Mouse (Mus musculus) T-helper 1 cell (primary cell): ENCODE results near the gene Zbtb32.

Experiments
- in situ Hi-C: fragments of 300-600 bp; cut with MboI, MseI; formaldehyde crosslinking; loops from one replicate; pipeline ENCODE4 v1.15.1; 2025; ENCODE audit warnings: high pct_unique_total_duplicates

Zbtb32 gene

DNA sequence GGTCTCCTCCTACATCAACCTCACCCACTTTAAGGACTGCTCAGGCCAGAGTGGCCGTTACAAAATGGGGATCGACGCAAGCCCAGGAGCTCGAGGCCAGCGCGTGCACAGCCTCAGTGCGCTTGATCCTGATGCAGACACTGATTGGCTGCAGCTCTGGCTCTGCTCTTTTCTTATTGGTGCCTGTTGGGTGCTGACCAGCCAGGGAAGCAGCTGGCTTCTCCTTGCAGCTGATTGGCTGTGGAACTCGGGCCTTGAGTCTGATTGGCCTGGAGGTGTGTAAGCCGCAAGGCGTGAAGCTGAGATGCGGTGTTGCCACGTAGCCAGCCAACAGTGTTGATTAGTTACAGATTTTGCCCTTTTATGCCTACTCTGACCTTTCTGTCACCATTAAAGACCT lies at the start of gene Zbtb32:
Gene Zbtb32 (minus strand): TSS at position 124 of the 400 bp plus-strand sequence.
- in situ Hi-C loops: loop anchor here (5.0 kb wide), 1 partner anchor 821 kb away; no protein-coding TSS in a partner anchor

DNA sequence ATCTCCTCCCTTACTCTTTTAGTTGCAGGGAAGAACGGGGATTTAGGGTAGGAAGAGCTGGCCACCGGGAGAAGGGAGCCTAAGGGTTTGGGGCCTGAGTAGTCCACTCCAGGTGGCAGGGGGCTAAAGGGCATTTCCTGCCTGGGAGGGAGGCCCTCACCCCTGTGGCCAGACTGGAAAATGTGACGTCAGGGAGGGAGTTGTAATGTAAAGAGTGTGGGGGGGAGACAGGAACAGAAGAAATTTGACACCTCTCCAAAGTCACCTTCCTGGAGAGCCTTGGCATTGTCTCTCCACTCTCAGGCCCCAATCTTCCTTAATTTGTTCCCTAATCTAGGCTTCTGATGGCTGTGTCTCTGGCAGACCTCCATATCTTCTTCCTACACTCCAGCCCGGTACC lies 40.4 kb upstream of the Zbtb32 start:
- in situ Hi-C loops: no loop called here

DNA sequence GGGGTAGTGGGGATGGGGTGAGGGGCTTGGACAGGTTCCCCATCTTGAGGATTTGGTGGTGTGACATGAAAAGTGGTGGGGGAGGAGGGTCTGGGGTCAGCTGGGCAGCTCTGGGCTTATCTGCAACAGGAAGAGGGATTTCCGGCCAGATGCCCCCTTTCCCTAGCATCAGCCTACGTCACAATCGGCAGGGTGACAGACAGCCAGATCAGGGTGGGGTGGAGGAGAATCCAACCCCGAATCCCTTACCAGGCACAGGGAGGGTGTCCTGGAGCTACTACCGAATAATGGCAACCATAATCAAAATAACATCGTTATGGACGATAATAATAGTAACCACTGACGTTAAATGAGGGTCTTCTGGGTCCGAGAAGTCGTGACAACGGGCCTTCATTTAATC lies 37.7 kb upstream of the Zbtb32 start:
- in situ Hi-C loops: no loop called here

DNA sequence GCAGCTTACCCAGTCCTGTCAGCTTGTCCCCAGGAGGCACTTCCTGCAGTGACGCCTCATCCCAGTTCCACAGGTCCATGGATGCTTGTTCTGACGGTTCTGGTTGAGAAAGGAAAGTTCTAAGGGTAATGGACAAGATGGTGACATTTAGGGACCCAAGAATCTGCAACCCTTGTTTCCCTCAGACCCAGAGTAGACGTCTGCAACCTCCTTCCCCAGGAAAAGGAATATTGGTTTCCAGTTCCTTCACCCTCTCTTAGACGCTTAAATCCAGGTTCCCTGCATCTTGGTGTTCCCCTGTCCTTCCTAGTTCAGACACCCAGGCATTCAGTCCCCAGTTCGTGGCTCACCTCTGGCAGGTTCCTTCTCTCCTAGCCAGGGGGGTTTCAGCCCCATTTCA lies 37.0 kb upstream of the Zbtb32 start, which contains the start of gene Etv2:
Gene Etv2 (minus strand): TSS at position 101 of the 400 bp plus-strand sequence.
- in situ Hi-C loops: no loop called here

DNA sequence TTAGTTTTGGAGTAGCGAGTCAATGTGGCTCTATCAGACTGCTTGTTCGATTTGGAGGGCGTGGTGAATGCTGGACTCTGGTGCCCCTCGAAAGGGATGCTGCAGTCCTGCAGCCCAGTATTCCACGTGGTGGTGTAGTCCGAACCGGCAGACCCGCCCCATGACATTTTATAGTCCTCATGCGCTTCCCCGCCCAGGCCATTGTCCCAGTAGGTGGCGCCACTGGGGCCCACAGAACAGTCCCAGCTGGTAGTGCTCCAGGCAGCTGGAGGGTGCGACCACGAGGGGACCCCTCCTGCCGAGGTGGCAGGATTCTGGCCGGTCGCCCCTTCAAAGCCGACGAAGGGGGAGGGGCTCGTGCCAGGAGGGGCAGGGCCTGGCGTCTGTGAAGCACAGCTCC lies 35.9 kb upstream of the Zbtb32 start:
- in situ Hi-C loops: no loop called here

DNA sequence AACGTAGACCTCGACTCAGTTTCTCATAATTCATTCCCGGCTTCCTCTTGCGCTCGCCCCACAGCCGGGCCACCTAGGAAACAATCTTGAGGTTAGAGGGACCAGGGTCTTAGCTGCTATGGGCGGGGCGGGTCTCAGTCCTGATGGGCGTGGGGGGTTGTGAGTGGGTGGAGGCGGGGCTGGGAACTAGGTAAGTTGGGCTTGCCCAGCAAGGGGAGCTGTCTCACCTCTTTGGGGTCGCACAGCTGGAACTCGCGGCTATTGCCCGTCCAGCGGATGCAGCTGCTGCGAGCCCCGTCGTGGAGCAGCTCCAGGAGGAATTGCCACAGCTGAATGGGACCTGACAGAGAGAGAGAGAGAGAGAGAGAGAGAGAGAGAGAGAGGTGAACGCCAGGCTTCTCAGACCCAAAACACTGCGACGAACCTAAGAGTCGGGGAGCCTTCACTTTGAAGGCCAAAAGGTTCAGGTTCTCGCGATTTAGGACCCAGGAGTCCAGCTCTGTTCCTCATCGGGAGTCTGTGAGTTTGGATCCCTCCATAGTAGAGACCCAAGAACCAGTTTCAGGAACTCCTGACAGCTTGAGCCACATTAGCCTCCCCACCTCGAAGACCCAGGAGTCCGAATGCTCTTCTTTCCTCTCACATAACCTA lies 35.2 kb upstream of the Zbtb32 start:
- in situ Hi-C loops: no loop called here

DNA sequence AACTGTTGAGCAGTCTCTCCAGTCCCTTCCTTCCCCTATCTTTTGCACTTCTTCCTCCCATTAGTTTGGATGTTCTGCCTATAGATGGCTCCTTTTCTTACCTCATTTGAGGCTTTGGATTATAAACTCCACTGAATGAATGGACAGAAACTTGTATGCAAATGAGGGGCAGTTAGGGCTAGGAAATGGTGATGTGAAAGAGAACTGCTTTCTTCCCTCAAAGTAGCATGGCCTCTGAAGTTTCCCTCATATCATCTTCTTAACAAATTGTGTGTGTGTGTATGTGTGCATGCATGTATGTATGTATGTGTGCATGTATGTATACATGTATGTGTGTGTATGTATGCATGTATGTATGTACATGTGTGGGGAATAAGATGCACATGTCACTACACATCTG lies 30.3 kb upstream of the Zbtb32 start:
- in situ Hi-C loops: no loop called here

DNA sequence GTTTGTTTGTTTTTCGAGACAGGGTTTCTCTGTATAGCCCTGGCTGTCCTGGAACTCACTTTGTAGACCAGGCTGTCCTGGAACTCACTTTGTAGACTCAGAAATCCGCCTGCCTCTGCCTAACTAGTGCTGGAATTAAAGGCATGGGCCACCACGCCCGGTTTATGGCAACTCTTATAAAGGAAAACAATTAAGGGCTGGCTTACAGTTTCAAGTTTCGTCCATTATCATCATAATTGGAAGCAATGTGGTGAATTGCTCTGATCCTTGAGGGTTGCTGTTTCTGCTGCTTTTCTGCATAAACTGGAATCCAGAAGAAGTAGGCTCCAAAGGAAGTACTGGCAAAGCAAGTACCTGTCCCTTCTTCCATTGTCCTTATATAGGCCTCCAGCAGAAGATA lies 27.9 kb upstream of the Zbtb32 start:
- in situ Hi-C loops: no loop called here

DNA sequence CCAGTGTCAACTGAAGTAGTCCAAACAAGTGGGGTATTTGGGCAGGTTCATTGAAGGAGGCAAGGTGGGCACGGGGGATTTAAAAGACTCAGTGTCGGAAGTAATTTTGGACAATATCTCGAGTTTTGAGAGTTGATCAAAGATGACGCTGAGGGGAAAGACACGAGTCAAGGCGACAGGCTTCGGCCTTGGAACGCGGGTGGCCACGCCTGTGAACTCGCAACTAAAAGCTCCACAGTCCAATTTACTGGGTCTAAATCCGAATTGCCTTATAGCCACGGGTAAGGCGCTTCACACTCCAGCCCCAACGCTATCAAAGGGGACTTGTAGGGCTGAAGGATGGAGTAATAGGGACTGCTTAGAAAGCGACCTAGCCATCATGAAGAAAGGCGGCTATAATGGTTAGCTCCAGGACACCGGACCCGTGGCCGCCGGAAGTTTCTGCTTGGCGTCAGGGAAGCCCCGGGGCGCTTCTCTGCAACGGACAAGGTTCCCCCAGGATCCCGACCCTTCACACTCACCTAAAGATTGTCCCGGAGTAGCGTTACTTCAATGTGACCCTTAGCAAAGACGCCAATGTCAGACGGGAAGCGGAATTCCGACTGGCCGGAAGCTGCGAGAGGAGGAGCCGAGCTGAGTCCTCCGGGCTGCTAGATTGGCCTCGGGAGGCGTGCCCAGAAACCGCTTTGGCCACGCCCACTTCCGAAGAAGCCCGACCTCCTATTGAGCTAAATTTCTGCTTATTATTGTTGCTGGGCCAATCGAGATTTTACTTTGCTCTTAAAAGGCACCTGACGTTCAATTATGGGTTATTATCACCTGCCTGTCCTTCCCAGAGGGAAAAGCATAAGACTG lies 27.0 kb upstream of the Zbtb32 start, which contains the start of gene Cox6b1:
Gene Cox6b1 (minus strand): TSS at position 622 of the 855 bp plus-strand sequence.
- in situ Hi-C loops: no loop called here

DNA sequence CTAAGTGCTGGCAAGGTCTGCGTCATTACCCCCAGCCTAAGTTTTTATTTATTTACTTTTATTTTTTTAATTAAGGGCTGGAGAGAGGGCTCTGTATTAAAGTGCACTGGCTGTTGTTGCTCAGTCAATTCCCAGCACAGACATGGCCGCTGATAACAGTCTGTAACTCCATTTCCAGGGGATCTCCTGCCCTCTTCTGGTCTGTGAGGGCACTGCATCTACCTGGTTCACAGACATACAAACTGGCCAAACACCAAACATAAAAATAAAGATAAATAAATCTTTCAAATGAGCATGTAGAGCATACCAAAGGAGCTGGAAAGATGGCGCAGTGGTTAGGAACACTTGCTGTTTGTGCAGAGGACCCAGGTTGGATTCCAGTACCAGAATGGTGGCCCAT lies 20.5 kb upstream of the Zbtb32 start:
- in situ Hi-C loops: no loop called here

DNA sequence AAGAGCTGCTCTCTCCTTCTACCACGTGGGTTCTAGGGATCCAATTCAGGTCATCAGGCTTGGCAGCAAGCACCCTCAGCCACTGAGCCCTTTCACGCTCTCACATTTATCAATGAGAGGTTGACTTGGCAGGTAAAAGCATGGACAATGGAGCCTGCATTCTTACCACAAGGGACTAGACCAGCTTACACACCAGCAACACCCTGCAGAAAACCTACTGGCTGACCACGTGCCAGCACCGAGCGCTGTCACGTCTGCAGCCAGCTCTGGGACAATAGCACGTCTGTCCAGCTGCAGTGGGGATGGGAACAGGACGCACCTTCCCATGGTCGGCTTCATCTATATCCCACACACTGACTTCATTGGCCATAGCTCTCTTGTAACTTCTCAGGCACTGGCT lies 19.9 kb upstream of the Zbtb32 start:
- in situ Hi-C loops: no loop called here

DNA sequence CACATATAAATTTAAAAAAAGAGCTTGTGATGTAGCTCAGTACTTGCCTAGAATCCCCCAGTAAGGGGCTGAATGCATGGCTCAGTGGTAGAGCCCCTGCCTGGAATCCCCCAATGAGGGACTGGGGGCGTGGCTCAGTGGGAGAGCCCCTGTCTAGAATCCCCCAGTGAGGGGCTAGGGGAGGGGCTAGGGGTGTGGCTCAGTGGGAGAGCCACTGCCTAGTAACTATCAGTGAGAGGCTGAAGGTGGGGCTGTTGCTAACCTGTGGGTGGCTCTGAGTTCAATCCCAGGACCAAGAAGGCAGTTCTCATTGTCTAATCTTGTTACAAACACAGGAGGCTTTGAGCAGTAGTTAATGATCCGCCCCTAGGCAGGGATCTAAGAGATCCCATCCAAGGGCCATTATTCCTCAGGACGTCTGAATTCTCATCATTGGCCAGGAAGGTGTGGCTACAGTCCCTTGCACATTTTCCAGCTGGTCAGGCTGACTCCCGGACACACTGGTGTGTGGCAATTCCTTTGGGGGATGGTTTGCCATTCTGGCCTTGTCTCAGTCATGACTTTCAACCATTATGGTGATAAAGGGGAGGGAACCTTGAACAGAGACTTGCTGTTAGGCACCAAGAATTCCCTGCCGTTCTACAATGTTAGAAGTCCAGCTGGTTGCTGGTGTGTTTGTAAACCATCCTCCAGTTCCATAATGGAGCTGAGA lies 16.5 kb upstream of the Zbtb32 start:
- in situ Hi-C loops: no loop called here

DNA sequence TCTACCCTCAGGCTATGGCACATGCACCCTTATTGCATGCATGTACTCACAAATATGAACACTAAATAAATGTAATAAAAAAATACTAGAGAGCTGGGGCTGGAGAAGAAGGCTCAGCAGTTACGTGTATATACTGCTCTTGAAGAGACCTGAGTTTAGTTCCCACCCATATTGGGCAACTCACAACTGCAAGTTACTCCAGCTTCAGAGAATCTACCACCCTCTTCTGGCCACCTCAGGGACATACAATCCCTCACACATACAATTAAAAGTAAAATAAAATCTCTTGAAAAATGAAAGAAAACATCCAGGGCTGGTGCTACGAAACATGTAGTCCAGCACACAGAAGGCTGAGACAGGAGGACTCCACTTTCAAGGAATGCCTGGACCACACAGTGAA lies 15.7 kb upstream of the Zbtb32 start:
- in situ Hi-C loops: no loop called here

DNA sequence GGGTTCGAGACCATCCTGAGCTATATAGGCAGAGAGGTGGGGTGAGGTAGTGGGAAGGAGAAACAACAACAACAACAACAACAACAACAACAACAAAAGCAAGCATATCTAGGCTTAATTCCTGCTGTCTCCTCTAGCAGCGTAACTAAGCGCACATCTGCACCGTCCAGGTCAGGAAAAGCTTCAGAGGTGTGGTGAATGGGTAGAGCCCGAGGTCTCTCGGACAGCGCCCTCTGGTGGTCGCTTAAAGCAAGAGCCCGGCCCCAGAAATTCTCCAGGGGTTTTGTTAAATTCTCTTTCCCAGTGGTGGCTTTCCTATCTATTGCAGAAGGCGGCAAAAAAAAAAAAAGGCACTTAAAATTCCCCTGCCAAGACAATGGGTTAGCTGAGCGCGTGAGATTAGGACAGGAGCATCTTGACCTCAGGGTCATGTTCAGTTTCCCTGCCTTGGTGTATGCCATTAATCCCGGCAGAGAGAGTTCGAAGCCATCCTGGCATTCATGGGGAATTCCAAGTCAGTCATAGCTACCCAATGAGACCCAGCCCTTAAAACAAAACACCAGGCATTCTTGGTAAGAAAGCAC lies 14.9 kb upstream of the Zbtb32 start:
- in situ Hi-C loops: no loop called here

DNA sequence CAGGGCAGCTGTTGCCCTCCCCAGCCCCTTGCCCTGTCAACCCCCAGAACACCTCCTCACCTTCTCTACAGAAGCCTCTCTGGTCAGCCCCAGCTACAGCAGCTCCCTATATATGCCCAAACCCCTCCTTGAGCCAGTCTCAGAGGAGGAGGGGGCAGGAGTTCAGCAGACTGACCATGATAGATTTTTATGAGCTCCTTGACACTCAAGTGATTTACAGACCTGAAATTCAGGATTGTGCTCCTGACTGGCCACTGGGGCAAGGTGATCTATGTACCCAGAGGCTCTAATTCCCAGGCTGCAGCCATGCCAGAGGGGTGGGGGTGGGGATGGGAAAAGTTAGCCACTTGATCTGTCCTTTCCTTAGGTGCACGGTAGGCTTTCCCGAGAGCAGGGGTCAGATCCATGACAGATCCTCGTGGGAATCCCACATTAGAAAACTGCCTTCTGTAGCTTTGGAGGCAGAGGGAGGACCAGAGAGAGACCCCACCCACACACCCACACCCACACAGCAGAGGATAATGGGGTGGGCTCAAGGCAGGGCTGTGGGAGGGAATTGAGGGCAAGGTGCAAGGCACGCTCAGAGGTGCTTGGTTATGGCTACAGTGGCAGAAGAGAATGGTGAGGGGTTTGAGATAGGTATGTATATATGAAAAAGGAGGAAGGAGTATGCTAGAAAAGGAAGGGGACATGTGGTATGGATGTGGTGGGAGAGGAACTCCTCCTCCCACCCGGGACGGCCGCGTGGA lies 14.1 kb upstream of the Zbtb32 start, which contains the start of gene Upk1a:
Gene Upk1a (minus strand): TSS at position 194 of the 749 bp plus-strand sequence.
- in situ Hi-C loops: no loop called here

DNA sequence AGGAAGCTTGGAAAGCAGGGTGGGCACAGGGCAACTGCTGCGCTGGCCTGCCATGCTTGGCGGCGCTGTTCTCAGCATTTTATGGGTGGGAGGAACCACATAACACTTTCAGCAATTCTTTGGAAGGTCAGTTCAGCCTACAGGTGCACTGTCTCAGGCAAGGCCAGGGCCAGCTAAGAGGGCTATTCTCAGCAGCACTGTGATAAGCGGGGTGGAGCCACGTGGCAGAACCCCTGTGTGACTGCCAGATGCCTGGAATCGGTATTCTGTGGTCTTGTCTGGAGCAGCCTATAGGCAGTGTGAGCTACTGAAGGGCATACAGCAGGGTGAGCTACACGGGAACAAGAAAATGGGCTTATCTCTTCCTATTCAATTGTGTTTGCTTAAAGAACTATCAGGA lies 11.3 kb upstream of the Zbtb32 start:
- in situ Hi-C loops: no loop called here

DNA sequence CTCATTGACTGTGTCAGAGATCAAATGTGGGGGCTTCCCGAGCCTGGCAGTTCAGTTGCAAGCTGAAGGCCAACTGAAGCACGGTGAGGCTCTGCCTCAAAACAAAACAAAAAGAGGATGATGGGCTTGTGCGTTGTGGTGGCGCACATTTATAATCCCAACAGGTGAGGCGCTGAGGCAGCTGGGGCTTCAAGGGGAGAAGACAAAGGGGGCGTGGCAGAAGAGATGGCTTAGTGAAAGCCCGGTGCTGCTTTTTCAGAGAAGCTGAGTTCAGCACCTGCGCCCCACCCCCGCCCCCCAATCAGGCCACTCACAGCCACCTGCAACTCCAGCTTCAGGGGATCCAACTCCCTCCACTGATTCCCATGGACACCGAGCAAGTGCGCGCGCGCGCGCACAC lies 9.8 kb upstream of the Zbtb32 start:
- in situ Hi-C loops: no loop called here

DNA sequence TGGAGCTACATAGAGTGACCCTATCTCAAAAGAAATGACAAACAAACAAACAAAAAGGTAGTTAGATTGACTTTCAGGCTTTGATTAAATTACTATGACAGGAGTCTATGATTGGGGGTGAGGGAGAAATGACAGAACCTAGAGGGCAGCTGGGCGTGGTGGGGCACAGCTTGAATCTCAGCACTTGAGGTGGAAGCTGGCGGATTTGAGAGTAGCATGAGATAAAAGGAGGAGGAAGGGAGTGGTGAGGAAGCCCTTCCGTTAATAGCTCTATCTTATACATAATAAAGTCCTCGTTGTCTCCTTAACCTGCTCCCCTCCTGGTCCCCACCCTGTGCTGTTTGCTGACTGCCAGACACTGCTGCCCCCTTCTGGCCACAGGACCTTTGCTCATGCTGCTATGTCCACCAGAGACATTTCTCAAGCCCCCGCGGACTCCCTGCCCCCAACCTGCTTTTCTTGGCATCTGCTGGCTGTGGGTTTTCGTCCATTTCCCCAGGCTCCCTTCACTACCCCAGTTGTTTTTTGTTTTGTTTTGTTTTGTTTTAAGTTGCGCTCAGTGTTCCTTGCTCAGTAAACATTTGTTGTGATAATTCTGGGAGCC lies 9.1 kb upstream of the Zbtb32 start:
- in situ Hi-C loops: no loop called here

DNA sequence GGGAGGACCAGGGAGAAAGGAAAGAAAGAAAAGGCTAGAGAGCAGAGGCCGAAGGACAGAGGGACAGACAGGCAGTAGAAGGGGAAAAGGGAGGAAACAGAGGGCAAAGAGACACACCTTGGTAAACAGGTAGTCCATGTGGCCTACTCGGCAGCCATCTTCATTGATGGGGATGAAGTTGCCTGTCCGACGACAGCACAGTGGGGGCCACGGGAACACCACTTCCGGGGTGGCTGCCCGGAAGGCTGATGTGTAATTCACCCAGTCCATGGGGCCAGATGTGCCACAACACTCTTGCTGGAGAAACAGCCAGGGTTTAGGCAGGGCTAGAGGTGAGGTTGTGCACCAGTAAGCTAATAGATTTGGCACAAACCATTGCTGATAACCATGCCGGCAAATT lies 6.2 kb upstream of the Zbtb32 start:
- in situ Hi-C loops: no loop called here

DNA sequence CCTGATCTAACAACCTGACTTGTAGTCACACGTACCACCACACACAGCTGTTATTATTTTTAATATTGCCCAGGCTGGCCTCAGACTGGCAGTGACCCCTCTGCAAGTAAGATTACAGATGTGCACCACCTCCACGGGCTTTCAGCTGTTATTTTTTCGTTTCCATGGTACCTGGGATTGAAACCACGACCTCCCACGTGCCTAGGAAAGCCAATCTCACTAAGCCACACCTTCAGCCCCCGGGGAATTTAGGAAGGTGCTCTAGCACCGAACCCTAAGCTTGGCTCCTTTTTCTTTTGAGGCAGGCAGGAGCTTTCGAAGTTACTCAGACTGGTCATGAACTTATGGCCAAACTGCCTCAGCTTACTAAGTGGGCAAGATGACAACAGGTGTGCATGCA lies 5.7 kb upstream of the Zbtb32 start:
- in situ Hi-C loops: no loop called here

DNA sequence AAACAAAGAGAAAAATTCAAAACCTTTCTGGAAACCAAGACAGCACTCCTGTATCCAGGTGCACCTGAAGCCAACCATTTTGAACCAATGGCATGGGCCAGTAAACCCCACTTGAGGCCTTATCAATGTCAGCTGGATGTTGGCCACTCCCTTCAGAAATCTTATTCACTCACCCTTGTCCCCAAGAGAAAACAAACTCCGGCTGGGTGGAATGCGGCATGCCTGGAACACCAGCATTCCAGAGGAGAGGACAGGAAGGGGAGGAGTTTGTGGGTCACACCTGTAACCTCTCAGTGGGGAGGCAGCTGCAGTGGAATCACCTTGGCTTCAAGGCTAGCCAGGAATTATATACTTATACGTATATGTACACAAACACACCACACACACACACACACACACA lies 3.9 kb upstream of the Zbtb32 start:
- in situ Hi-C loops: no loop called here
